Mouse (Mus musculus) neural tube, embryonic 11.5 days (tissue): ENCODE measurements at regions not wholly inside any gene's neighbourhood (a gene's known extent, or its start where the extent isn't known, plus 50 kb on each side); places are given as distances from the start of the nearest gene placed in this dataset.

Experiments
- ATAC-seq: fragments of 200-750 bp; cut with Nextera tagmentation; 2 replicates; pipeline ENCODE4 v1.8.0; 2017; ENCODE audit warnings: moderate number of reproducible peaks, mild to moderate bottlenecking, moderate TSS enrichment, moderate library complexity; ENCODE audit not compliant: insufficient read depth, low FRiP score, low TSS enrichment
- DNase-seq: peaks from one replicate; pipeline ENCODE4 v3.0.0-alpha.2; 2015; ENCODE audit warnings: low spot score
- H3K27ac ChIP-seq: fragments of 300-500 bp; sonication (generic); 2 replicates; pipeline ENCODE4 v1.5.1; 2014; ENCODE audit warnings: low read depth, mild to moderate bottlenecking, low read length
- H3K27me3 ChIP-seq: fragments of 300-500 bp; sonication (generic); 2 replicates; pipeline ENCODE4 v1.6.1; 2014; ENCODE audit warnings: mild to moderate bottlenecking, low read length, mixed read lengths; ENCODE audit not compliant: control insufficient read depth, insufficient read depth
- H3K36me3 ChIP-seq: fragments of 300-500 bp; sonication (generic); 2 replicates; pipeline ENCODE4 v1.6.1; 2014; ENCODE audit warnings: mild to moderate bottlenecking, low read length, moderate library complexity, mixed read lengths; ENCODE audit not compliant: control insufficient read depth, insufficient read depth
- H3K4me1 ChIP-seq: fragments of 300-500 bp; sonication (generic); 2 replicates; pipeline ENCODE4 v1.6.1; 2014; ENCODE audit warnings: low read length, mixed read lengths; ENCODE audit not compliant: control insufficient read depth, insufficient read depth
- H3K4me2 ChIP-seq: fragments of 300-500 bp; sonication (generic); 2 replicates; pipeline ENCODE4 v1.6.1; 2014; ENCODE audit warnings: low read depth, mild to moderate bottlenecking, moderate library complexity
- H3K4me3 ChIP-seq: fragments of 300-500 bp; sonication (generic); 2 replicates; pipeline ENCODE4 v1.5.1; 2014; ENCODE audit warnings: low read depth, low read length
- H3K9ac ChIP-seq: fragments of 300-500 bp; sonication (generic); 2 replicates; pipeline ENCODE4 v1.6.1; 2014; ENCODE audit warnings: mild to moderate bottlenecking, low read length
- H3K9me3 ChIP-seq: fragments of 300-500 bp; sonication (generic); 2 replicates; pipeline ENCODE4 v1.6.1; 2016; ENCODE audit warnings: low read length; ENCODE audit not compliant: control insufficient read depth
- WGBS: fragments of 180-500 bp; shearing (Covaris S2); extraction: QIAGEN DNeasy Blood & Tissue Kit; methylation state at CpG from one replicate; pipeline ENCODE4 v1.1.7; 2014; 5-methylcytosine and 5-hydroxymethylcytosine counted together

- WGBS: 91% methylated on average over 4 of the region's 4 CpGs
- no peak for DNase-seq
These were observed 124.5 kb upstream of the Pter start for GRCm38 (mm10) chr2:12799153-12799925.

GRCm38 (mm10) chr2:12802667-12803066 is 121.2 kb upstream of the Pter start:
- DNase-seq: no peak
- H3K4me1 ChIP-seq: no peaks in the 10 kb centered on the region
- H3K27me3 ChIP-seq: no peaks in the 10 kb centered on the region
- no peak overlapping the region for H3K9ac ChIP-seq
- no peak overlapping the region for H3K4me2 ChIP-seq
- WGBS: 91% methylated on average over 1 of the region's 1 CpGs
- no peak overlapping the region for H3K27ac ChIP-seq
- H3K36me3 ChIP-seq: no peaks in the 10 kb centered on the region
- H3K9me3 ChIP-seq: no peaks in the 10 kb centered on the region
- no peak for ATAC-seq
- no peak overlapping the region for H3K4me3 ChIP-seq

More at GRCm38 (mm10) chr2:12799153-12799925, 124.5 kb upstream of the Pter start:
- Histone ChIP-seq H3K4me3 (no peak overlapping the region), H3K27ac (no peak overlapping the region), H3K36me3 (no peaks in the 10 kb centered on the region), H3K9me3 (no peaks in the 10 kb centered on the region), H3K4me1 (no peaks in the 10 kb centered on the region), H3K4me2 (no peak overlapping the region), H3K27me3 (no peaks in the 10 kb centered on the region), H3K9ac (no peak overlapping the region)
- ATAC-seq: no peak

GRCm38 (mm10) chr2:12805096-12805495 is 118.7 kb upstream of the Pter start:
- H3K9me3 ChIP-seq: no peaks in the 10 kb centered on the region
- 81% methylated on average over 2 of the region's 2 CpGs for WGBS

GRCm38 (mm10) chr2:12808466-12808865 is 115.4 kb upstream of the Pter start:
- Histone ChIP-seq H3K4me1 (no peaks in the 10 kb centered on the region), H3K36me3 (no peaks in the 10 kb centered on the region), H3K9me3 (no peaks in the 10 kb centered on the region), H3K27ac (no peak overlapping the region), H3K27me3 (no peaks in the 10 kb centered on the region), H3K4me2 (no peak overlapping the region), H3K9ac (no peak overlapping the region), H3K4me3 (no peak overlapping the region)
- WGBS: 80% methylated on average over 5 of the region's 5 CpGs
- DNase-seq (no peak), ATAC-seq (no peak)

More at GRCm38 (mm10) chr2:12805096-12805495, 118.7 kb upstream of the Pter start:
- Histone ChIP-seq H3K27me3 (no peaks in the 10 kb centered on the region), H3K4me1 (no peaks in the 10 kb centered on the region), H3K4me2 (no peak overlapping the region), H3K36me3 (no peaks in the 10 kb centered on the region), H3K27ac (no peak overlapping the region), H3K9ac (no peak overlapping the region), H3K4me3 (no peak overlapping the region)
- ATAC-seq (no peak), DNase-seq (no peak)

DNA sequence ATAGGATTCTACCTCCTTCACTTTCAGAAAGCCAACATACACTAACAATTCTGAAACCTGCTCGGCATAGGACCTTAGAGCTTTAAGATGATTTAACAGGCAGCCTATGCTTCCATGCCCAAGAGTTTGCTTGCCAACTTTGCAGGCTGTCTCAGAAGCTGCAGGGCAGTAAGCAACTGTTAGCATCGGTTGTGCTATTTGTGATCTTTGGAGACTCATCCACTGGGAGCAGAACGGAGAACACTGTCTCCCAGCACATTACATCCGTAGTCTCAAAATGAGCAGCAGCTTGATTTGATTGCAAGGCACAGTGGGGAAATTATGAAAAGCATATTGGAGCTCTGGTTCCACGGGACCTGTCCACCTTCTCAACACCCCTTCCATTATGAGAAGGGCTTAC is 108.5 kb upstream of the Pter start:
- Histone ChIP-seq H3K36me3 (no peaks in the 10 kb centered on the region), H3K4me2 (no peak overlapping the region), H3K9me3 (no peaks in the 10 kb centered on the region), H3K4me3 (no peak overlapping the region), H3K9ac (no peak overlapping the region), H3K27ac (no peak overlapping the region), H3K27me3 (no peaks in the 10 kb centered on the region), H3K4me1 (no peaks in the 10 kb centered on the region)
- no peak for ATAC-seq
- DNase-seq: no peak
- WGBS: 87% methylated on average over 5 of the region's 5 CpGs

DNA sequence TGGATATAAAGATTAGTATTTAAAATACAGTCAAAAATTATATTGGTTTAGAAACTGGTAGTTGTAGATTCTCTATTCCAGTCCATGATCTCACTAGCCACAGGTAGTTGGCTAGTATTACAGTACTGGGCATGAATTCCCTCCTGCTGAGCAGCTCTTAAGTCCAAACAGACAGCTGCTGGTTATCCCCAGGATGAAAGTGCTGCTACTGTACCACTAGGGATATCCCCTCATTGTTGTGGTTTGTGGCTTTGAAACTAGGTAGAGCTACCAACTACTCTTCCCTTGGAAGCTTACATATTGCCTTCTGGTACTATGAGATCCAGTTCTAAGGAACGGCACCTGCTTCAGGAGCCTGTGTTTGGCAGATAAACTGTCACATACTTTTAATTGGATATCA is 97.9 kb upstream of the Pter start:
- no peak overlapping the region for H3K27ac ChIP-seq
- no peaks in the 10 kb centered on the region for H3K36me3 ChIP-seq
- no peak overlapping the region for H3K4me2 ChIP-seq
- H3K4me1 ChIP-seq: no peaks in the 10 kb centered on the region
- WGBS: 92% methylated on average over 1 of the region's 1 CpGs
- DNase-seq (no peak), ATAC-seq (no peak)
- H3K27me3 ChIP-seq: no peaks in the 10 kb centered on the region
- H3K9me3 ChIP-seq: no peaks in the 10 kb centered on the region
- no peak overlapping the region for H3K9ac ChIP-seq
- H3K4me3 ChIP-seq: no peak overlapping the region

DNA sequence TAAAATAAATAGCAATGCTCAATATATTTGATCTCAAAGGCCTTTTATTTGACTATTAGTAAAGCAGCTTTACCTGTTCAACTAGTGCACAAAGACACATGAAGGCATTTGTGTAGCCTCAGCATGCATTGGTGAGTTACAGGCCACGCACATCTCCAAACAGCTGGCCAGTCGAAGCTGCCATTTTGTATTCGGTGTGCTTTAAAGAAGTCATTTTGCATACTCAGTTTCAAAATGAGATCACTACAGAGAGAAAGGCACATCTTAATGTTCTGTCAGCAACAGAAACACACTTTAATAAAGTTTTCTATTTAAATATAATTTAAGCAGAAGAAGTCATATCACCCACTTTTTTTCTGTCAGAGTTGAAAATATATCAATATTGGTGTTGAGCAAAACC is 90.3 kb upstream of the Pter start:
- no peak overlapping the region for H3K4me2 ChIP-seq
- H3K27ac ChIP-seq: no peak overlapping the region
- 95% methylated on average over 3 of the region's 3 CpGs for WGBS
- H3K36me3 ChIP-seq: no peaks in the 10 kb centered on the region
- no peaks in the 10 kb centered on the region for H3K4me1 ChIP-seq
- H3K4me3 ChIP-seq: no peak overlapping the region
- no peaks in the 10 kb centered on the region for H3K27me3 ChIP-seq
- no peak for ATAC-seq
- H3K9me3 ChIP-seq: no peaks in the 10 kb centered on the region
- no peak for DNase-seq
- H3K9ac ChIP-seq: no peak overlapping the region

- no peak overlapping the region for H3K4me2 ChIP-seq
- H3K27me3 ChIP-seq: no peaks in the 10 kb centered on the region
- no peak overlapping the region for H3K27ac ChIP-seq
- no peak overlapping the region for H3K4me3 ChIP-seq
- DNase-seq (no peak), ATAC-seq (no peak)
- H3K9me3 ChIP-seq: no peaks in the 10 kb centered on the region
- no peak overlapping the region for H3K9ac ChIP-seq
- H3K4me1 ChIP-seq: no peaks in the 10 kb centered on the region
- H3K36me3 ChIP-seq: no peaks in the 10 kb centered on the region
These were observed 57.3 kb upstream of the Pter start for GRCm38 (mm10) chr2:12866543-12866942.

DNA sequence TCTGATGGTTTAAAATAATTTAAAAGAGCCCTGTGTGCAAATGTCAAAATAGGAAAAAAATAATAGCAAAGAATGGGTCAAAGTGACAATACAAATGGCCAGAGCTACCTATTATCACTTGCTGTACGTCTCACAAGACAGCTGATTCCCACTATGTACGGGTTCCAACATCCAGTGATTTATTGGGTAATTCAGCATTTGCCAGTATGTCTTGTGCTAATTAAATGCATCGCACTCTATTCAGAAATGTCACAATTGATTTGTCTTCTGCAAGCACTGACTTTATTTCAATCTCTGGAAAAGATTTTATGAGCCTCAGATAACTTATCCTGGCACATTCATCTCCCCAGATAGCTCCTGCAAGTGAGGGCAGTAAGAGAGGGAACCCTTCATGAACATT is 55.1 kb upstream of the Pter start:
- 55% methylated on average over 3 of the region's 3 CpGs for WGBS
- no peak overlapping the region for H3K27ac ChIP-seq

More for the DNA sequence above, 55.1 kb upstream of the Pter start:
- Histone ChIP-seq H3K36me3 (no peaks in the 10 kb centered on the region), H3K4me2 (no peak overlapping the region), H3K9ac (no peak overlapping the region), H3K9me3 (no peaks in the 10 kb centered on the region), H3K4me1 (no peaks in the 10 kb centered on the region), H3K4me3 (no peak overlapping the region), H3K27me3 (no peaks in the 10 kb centered on the region)
- DNase-seq (no peak), ATAC-seq (no peak)
